Mouse (Mus musculus) liver, embryonic 15.5 days (tissue): ENCODE data around the gene Psd4. TPM values are rescaled to one million over a fixed set of nuclear protein-coding genes. Genes with fewer than 3 reads are reported as not detected.

Source experiments
- polyA plus RNA-seq: library from polyadenylated mRNA; unstranded; fragments of >200 nt; fragmentation: Nextera tagmentation; extraction: Ambion mirVana; gene quantifications from 2 replicates; pipeline ENCODE4 v1.2.1, GENCODE M21; 2015

The Psd4 gene
- polyA plus RNA-seq, 1 experiment from 2014 or later, result 8.1 TPM

Other genes with a start within 250 kb of the Psd4 start
- not detected in 2 replicates for gene Il1f8, start 214.4 kb upstream of the Psd4 start, polyA plus RNA-seq
- gene Il1f9, start 181.1 kb upstream of the Psd4 start, polyA plus RNA-seq, result 0.41 and 0.69 TPM in 2 replicates
- not detected in 2 replicates for gene Il1f6, start 152.2 kb upstream of the Psd4 start, polyA plus RNA-seq
- 0.13 TPM in 1 of 2 replicates, not detected in the other for gene Il1f5, start 90.6 kb upstream of the Psd4 start, polyA plus RNA-seq
- not detected in 2 replicates for gene Il1f10, start 76.4 kb upstream of the Psd4 start, polyA plus RNA-seq
- 8.2 and 12.0 TPM in 2 replicates for gene Il1rn, start 30.7 kb upstream of the Psd4 start, polyA plus RNA-seq
- gene Pax8, start 108.0 kb downstream of the Psd4 start, polyA plus RNA-seq, result 0.28 and 0.31 TPM in 2 replicates